Mouse (Mus musculus) heart, adult 2 months (tissue): ENCODE results near the gene Dhx9.

Source experiments
- CTCF ChIP-seq: fragments of 200-600 bp; IDR thresholded peaks from 2 replicates; pipeline ENCODE4 v1.8.1; 2022; ENCODE audit warnings: antibody characterized with exemption, mild to moderate bottlenecking, moderate library complexity
- POLR2A ChIP-seq: fragments of 200-500 bp; IDR thresholded peaks from 2 replicates; pipeline ENCODE4 v1.6.1; 2011; ENCODE audit warnings: mild to moderate bottlenecking, low read depth, low read length, control low read depth; ENCODE audit not compliant: insufficient read depth

DNA sequence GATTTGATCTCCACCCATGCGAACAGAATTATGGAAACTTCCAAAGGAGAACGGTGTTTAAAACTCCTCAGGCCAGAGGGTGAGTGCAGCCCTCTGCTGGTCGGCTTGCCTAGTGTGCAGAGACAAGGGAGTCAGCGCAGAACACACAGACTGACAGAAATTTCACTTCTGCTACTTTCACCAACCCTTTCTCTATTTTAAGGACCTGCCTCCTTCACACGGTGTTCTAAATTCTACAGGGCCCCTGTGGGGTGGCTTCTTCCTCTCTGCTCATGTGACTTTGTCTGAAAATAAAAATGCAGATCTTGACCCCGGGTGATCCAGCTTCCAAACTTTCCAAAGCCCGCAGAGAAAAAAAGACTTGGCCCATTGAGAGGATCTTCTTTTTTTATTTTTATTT lies 1.7 kb upstream of the Dhx9 start:
- TF ChIP-seq CTCF (peak; percentile 42), POLR2A (no peak)
